Mouse (Mus musculus) frontal cortex, adult 2 months (tissue): Measurements from ENCODE around the gene Glis1. TPM values are rescaled to one million over a fixed set of nuclear protein-coding genes. Genes with fewer than 3 reads are reported as not detected.

ENCODE experiments used
- DNase-seq, 2 experiments: peaks; one replicate each; pipeline ENCODE4 v3.0.0; 2022; ENCODE audit warnings: low spot score in 1 of 2; ENCODE audit errors: extremely low spot score in 1 of 2
- polyA plus RNA-seq: library from polyadenylated mRNA; depleted of rRNA; stranded (reverse); fragments of >200 nt; gene quantifications from 2 replicates; pipeline ENCODE4 v1.2.3, GENCODE M21; 2012; rRNA removed

Gene Glis1
- polyA plus RNA-seq, 1 experiment = 1.2 TPM

- DNase-seq = no peak
Observed at GRCm38 (mm10) chr4:107674322-107674644, 239.9 kb downstream of the Glis1 start.

- DNase-seq = no peak
Observed at GRCm38 (mm10) chr4:107675645-107676044, 241.3 kb downstream of the Glis1 start.

DNA sequence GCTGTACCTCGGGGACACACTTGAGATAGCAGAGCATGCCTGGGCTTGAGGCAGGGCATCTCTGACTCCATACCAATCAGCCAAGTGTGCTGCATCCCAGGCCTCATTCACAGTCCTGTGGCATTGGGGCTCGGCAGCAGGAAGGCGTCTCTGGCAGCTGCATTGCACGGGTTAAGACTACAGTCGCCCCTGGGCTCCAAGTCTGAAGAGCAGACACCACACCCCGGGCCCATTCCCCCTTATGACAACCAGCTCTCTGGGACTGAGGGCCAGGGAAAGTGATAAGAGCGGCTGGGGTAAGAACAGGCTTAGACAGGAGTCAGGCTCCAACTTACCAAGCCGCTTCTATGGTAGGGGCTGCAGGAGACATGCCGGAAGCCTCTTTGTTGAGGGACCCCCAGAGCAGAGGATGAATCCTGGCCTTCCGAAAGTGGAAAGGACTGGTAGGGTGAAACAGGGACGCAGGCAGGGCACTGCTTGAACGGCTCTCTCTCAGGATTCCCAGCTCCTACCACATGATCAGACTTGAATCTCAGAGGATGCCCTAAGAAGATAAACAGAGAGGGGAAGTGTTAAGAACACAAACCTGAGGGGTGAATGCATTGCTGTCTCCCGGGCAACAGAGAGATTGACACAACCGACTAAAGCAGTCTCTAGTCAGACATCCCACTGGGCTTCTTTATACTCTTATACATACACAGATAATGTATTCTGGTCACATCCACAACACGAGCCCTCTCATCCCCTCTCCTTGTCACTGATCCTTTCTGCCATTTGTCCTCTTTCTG, 246.1 kb downstream of the Glis1 start:
- no peak for DNase-seq

DNA sequence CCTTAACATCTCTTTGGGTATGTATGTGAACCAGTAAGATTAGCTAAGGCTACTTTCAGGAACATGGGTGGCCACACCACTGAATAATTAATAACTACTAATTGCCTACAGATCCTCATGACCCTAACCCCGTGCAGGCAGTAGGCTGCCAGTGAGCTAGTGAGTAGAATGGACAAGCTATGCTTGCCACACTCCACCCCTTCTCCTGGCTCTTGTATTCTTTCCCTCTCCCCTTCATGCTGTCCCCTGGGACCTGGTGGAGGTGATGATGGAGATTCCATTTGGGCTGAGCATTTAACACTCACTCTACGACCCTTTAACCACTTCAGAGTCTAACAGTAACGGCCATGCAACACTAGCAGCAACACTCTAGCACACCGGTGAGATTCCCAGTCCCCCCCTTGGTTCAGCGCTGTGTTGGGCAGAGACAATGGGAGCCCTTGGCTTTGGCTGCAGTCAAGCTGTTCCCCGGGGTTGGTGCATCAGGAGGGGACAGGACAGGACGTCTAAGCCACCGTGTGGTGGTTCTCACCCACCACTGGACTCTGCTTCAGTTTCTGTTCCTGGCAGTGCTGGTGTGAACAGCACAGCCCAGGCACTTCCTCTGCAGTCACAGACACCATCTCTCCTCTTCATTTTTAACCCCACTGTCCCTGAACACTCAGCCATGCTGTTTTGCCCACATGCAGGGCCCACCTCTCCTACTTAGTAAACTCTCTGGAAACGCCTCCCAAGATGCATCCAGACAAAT, 246.9 kb downstream of the Glis1 start:
- no peak for DNase-seq

- no peak for DNase-seq
Observed at GRCm38 (mm10) chr4:107683006-107683756, 248.8 kb downstream of the Glis1 start.

GRCm38 (mm10) chr4:107684130-107684529, 249.7 kb downstream of the Glis1 start, which contains the start of gene Dmrtb1:
TSS of gene Dmrtb1 (minus strand) at chr4:107684230.
- DNase-seq = no peak

Other genes with a start within 250 kb of the Glis1 start
- 0.10 TPM in 1 of 2 replicates, not detected in the other for gene Ldlrad1, start 225.4 kb upstream of the Glis1 start, polyA plus RNA-seq
- gene Lrrc42, start 181.1 kb upstream of the Glis1 start, polyA plus RNA-seq = 20.6 and 21.8 TPM in 2 replicates
- 18.2 and 19.0 TPM in 2 replicates for gene Hspb11, start 181.0 kb upstream of the Glis1 start, polyA plus RNA-seq
- not detected in 2 replicates for gene Dio1, start 127.4 kb upstream of the Glis1 start, polyA plus RNA-seq
- gene Yipf1, start 120.2 kb upstream of the Glis1 start, polyA plus RNA-seq = 43.2 and 48.8 TPM in 2 replicates
- 11.9 and 12.5 TPM in 2 replicates for gene Ndc1, start 66.8 kb upstream of the Glis1 start, polyA plus RNA-seq
- 1.5 and 2.2 TPM in 2 replicates for gene Dmrtb1, start 249.6 kb downstream of the Glis1 start, polyA plus RNA-seq